In the genomic region with DNA sequence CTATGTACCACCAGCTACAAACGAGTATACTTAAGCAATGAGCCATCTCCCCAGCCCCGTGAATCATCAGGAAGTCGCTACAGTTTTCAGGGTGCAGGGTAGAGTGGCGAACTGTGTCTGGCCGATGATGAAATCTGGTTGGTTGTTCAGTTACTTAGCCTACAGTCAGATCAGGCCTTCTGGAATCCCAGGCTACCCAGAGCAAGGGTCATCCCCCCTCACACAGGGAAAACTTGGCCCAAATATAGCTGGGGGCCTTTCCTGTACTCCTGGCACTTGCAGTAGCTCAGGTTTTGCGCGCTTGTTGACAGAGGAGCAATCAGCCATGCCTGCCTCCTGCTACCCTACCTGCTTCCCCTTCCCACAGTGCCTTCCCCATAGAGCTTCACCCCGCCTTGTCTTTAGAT, we compare ENCODE assay signal across 10 mouse cellular contexts. TPM values are rescaled to one million over a fixed set of nuclear protein-coding genes. Genes with fewer than 3 reads are reported as not detected.
A peak's percentile ranks its signal among the peaks of the same experiment; 100 is the strongest.
DNase-seq lines count a peak whose midpoint lies in the region; ATAC-seq and TF ChIP-seq lines count a peak whose summit lies in the region.
"Had no signal": no experiment of that assay in that cellular context is flagged by ENCODE, and none has a peak within 500 bp of the region (broad histone marks: within the 10 kb centered on the region; RNA-seq: fewer than 3 reads in every experiment).

No protein-coding gene starts in this region.

- H3K9ac ChIP-seq in kidney, embryonic 15.5 days, result no peak overlapping the region
- H3K9ac ChIP-seq in liver, postnatal 0 days (replicated peaks), result no peak overlapping the region
- H3K9ac ChIP-seq in forebrain, embryonic 12.5 days, result no peak overlapping the region

- ATAC-seq in kidney, embryonic 15.5 days (replicated peaks; ENCODE audit: low FRiP score), result peak; percentile 63; the same call in 1 of the 2 replicates
- peak; percentile 81 for ATAC-seq in liver, postnatal 0 days
- no peak for ATAC-seq in forebrain, embryonic 12.5 days (ENCODE audit: low FRiP score)

- TF ChIP-seq CTCF in E14TG2a.4 (conservative IDR thresholded peaks at IDR 0.05; ENCODE audit: low read length), result no peak
- TF ChIP-seq CTCF in bone marrow, adult 2 months (IDR thresholded peaks at IDR 0.05; ENCODE audit: control insufficient read depth, insufficient read depth, low read length), result no peak
- TF ChIP-seq CTCF in liver, postnatal 0 days (IDR thresholded peaks at IDR 0.05; ENCODE audit: low read depth), result no peak

- TF ChIP-seq POLR2A in bone marrow, adult 2 months (IDR thresholded peaks at IDR 0.05; ENCODE audit: borderline replicate concordance, control insufficient read depth, low read depth, low read length), result no peak

- H3K27ac ChIP-seq in bone marrow, adult 2 months (ENCODE audit: control insufficient read depth, insufficient read depth, low read depth, low read length, poor library complexity), result 0 out of 2 replicates have a peak overlapping the region, but pooled peaks have one; percentile 8
- peak overlapping the region; percentile 89 for H3K27ac ChIP-seq in kidney, embryonic 15.5 days
- H3K27ac ChIP-seq in liver, postnatal 0 days (ENCODE audit: low read depth), result peak overlapping the region; percentile 34; the same call in 1 of the 2 replicates
- no peak overlapping the region for H3K27ac ChIP-seq in forebrain, embryonic 12.5 days

- no peaks in the 10 kb centered on the region for H3K36me3 ChIP-seq in E14TG2a.4 (ENCODE audit: insufficient read depth, low read length)
- no peaks in the 10 kb centered on the region for H3K36me3 ChIP-seq in kidney, embryonic 15.5 days
- no peaks in the 10 kb centered on the region for H3K36me3 ChIP-seq in liver, postnatal 0 days (replicated peaks; ENCODE audit: insufficient read depth, low read length)
- H3K36me3 ChIP-seq in forebrain, embryonic 12.5 days (replicated peaks), result no peaks in the 10 kb centered on the region

- no peak for TF ChIP-seq EP300 in liver, postnatal 0 days (IDR thresholded peaks at IDR 0.05; ENCODE audit: low read depth)

- WGBS in bone marrow, adult 2 months, result 42% methylated on average over 8 of the region's 8 CpGs
- WGBS in kidney, embryonic 15.5 days, result 58% methylated on average over 8 of the region's 8 CpGs
- 42% methylated on average over 8 of the region's 8 CpGs for WGBS in liver, postnatal 0 days (ENCODE audit: insufficient replicate concordance)
- 83% methylated on average over 8 of the region's 8 CpGs for WGBS in forebrain, embryonic 12.5 days

- peaks cover 41% of the 10 kb centered on the region for H3K4me1 ChIP-seq in E14TG2a.4 (replicated peaks; ENCODE audit: low read depth, low read length)
- no peaks in the 10 kb centered on the region; the same call in 1 of the 2 replicates for H3K4me1 ChIP-seq in bone marrow, adult 2 months (ENCODE audit: control insufficient read depth, insufficient read depth, low read length)
- H3K4me1 ChIP-seq in kidney, embryonic 15.5 days, result peaks cover 46% of the 10 kb centered on the region
- peaks cover 5% of the 10 kb centered on the region; the same call in 1 of the 2 replicates for H3K4me1 ChIP-seq in liver, postnatal 0 days (ENCODE audit: insufficient read depth)
- peaks cover 11% of the 10 kb centered on the region for H3K4me1 ChIP-seq in forebrain, embryonic 12.5 days

- peak overlapping the region; percentile 72 for H3K4me3 ChIP-seq in E14TG2a.4 (replicated peaks; ENCODE audit: low read length)
- no peak overlapping the region for H3K4me3 ChIP-seq in bone marrow, adult 2 months (replicated peaks; ENCODE audit: control insufficient read depth, low read depth, low read length)
- no peak overlapping the region for H3K4me3 ChIP-seq in kidney, embryonic 15.5 days (replicated peaks)
- no peak overlapping the region for H3K4me3 ChIP-seq in liver, postnatal 0 days (ENCODE audit: low read depth, low read length)
- no peak overlapping the region for H3K4me3 ChIP-seq in forebrain, embryonic 12.5 days (replicated peaks)

- peak overlapping the region; percentile 12; the same call in 1 of the 2 replicates for H3K4me2 ChIP-seq in kidney, embryonic 15.5 days
- peak overlapping the region; percentile 19; the same call in 1 of the 2 replicates for H3K4me2 ChIP-seq in liver, postnatal 0 days (ENCODE audit: low read depth, low read length)
- H3K4me2 ChIP-seq in forebrain, embryonic 12.5 days, result no peak overlapping the region

- no peaks in the 10 kb centered on the region for H3K27me3 ChIP-seq in E14TG2a.4 (ENCODE audit: insufficient read depth, low read length)
- H3K27me3 ChIP-seq in kidney, embryonic 15.5 days, result no peaks in the 10 kb centered on the region
- no peaks in the 10 kb centered on the region for H3K27me3 ChIP-seq in liver, postnatal 0 days (ENCODE audit: insufficient read depth, low read length)
- H3K27me3 ChIP-seq in forebrain, embryonic 12.5 days, result 0 out of 2 replicates have a peak, but pooled peaks cover 5% of the 10 kb centered on the region

- DNase-seq in liver, postnatal 0 days, result no peak
- no peak for DNase-seq in thymus, postnatal 4 days
- no peak for DNase-seq in layer of hippocampus, adult 8-10 months (ENCODE audit: low spot score in 2 of 2)

- peaks cover 7% of the 10 kb centered on the region; the same call in 1 of the 2 replicates for H3K9me3 ChIP-seq in E14TG2a.4 (ENCODE audit: low read length)
- no peaks in the 10 kb centered on the region for H3K9me3 ChIP-seq in kidney, embryonic 15.5 days (replicated peaks)
- H3K9me3 ChIP-seq in liver, postnatal 0 days (ENCODE audit: low read length), result no peaks in the 10 kb centered on the region
- no peaks in the 10 kb centered on the region for H3K9me3 ChIP-seq in forebrain, embryonic 12.5 days

RNA-seq across cellular contexts. Expression of a gene that starts 12.3 kb away (rescaled TPM):
- 168 and 176 TPM in 2 replicates for polyA plus RNA-seq in bone marrow, adult 2 months (2011; ENCODE audit: insufficient read depth, insufficient read length, low replicate concordance, missing spikeins)
- polyA plus RNA-seq in kidney, embryonic 15.5 days (2015; fragmentation: Nextera tagmentation; extraction: Ambion mirVana), result 180 and 185 TPM in 2 replicates
- 149 and 152 TPM in 2 replicates for polyA plus RNA-seq in liver, postnatal 0 days (2015; fragmentation: Nextera tagmentation; extraction: Ambion mirVana)
- 10 to 100 TPM; 47.7 to 64.5 (median 52.7) TPM for total RNA-seq in layer of hippocampus, adult 8-10 months (2022)
- 107 and 111 TPM in 2 replicates for polyA plus RNA-seq in forebrain, embryonic 12.5 days (2016; fragmentation: Nextera tagmentation; extraction: Ambion mirVana)

RNA-seq across cellular contexts. Expression of a gene that starts 37.6 kb away (rescaled TPM):
- polyA plus RNA-seq in bone marrow, adult 2 months (2011; ENCODE audit: insufficient read depth, insufficient read length, low replicate concordance, missing spikeins), result not detected in 2 replicates
- polyA plus RNA-seq in kidney, embryonic 15.5 days (2015; fragmentation: Nextera tagmentation; extraction: Ambion mirVana), result 5.9 and 12.6 TPM in 2 replicates
- 0.53 and 0.85 TPM in 2 replicates for polyA plus RNA-seq in liver, postnatal 0 days (2015; fragmentation: Nextera tagmentation; extraction: Ambion mirVana)
- 1 to 10 TPM in 3 of 4 experiments, under 1 TPM in 1; 0.96 to 1.9 (median 1.4) TPM for total RNA-seq in layer of hippocampus, adult 8-10 months (2022)
- polyA plus RNA-seq in forebrain, embryonic 12.5 days (2016; fragmentation: Nextera tagmentation; extraction: Ambion mirVana), result 0.73 and 1.4 TPM in 2 replicates
- total RNA-seq: neutrophil, adult 5-6 weeks had no signal

RNA-seq across cellular contexts. Expression of a gene that starts 57.0 kb away (rescaled TPM):
- polyA plus RNA-seq in bone marrow, adult 2 months (2011; ENCODE audit: insufficient read depth, insufficient read length, low replicate concordance, missing spikeins), result 94.5 and 103 TPM in 2 replicates
- polyA plus RNA-seq in kidney, embryonic 15.5 days (2015; fragmentation: Nextera tagmentation; extraction: Ambion mirVana), result 33.8 and 39.4 TPM in 2 replicates
- polyA plus RNA-seq in liver, postnatal 0 days (2015; fragmentation: Nextera tagmentation; extraction: Ambion mirVana), result 5.6 and 6.7 TPM in 2 replicates
- total RNA-seq in layer of hippocampus, adult 8-10 months (2022), result under 1 TPM; 0.33 to 0.66 (median 0.46) TPM
- 41.6 and 48.3 TPM in 2 replicates for polyA plus RNA-seq in forebrain, embryonic 12.5 days (2016; fragmentation: Nextera tagmentation; extraction: Ambion mirVana)
- total RNA-seq: gastrocnemius, adult 8-10 months; liver, adult 2 months had no signal
- polyA plus RNA-seq: liver, adult 2 months had no signal
